Mouse (Mus musculus) heart, embryonic 12.5 days (tissue): ENCODE results near the gene Cirbp. TPM values are rescaled to one million over a fixed set of nuclear protein-coding genes. Genes with fewer than 3 reads are reported as not detected.

Source experiments
- ATAC-seq: fragments of 200-750 bp; cut with Nextera tagmentation; 2 replicates; pipeline ENCODE4 v1.8.0; 2017; ENCODE audit warnings: moderate TSS enrichment, moderate library complexity; ENCODE audit not compliant: insufficient number of reproducible peaks, low FRiP score
- H3K27ac ChIP-seq: fragments of 300-500 bp; sonication (generic); 2 replicates; pipeline ENCODE4 v1.5.1; 2016; ENCODE audit warnings: mild to moderate bottlenecking, moderate library complexity; ENCODE audit not compliant: poor library complexity, severe bottlenecking
- H3K27me3 ChIP-seq: fragments of 300-500 bp; sonication (generic); replicated peaks from 2 replicates; pipeline ENCODE4 v1.6.1; 2016; ENCODE audit warnings: mild to moderate bottlenecking, moderate library complexity
- H3K36me3 ChIP-seq: fragments of 300-500 bp; sonication (generic); 2 replicates; pipeline ENCODE4 v1.6.1; 2016; ENCODE audit warnings: mild to moderate bottlenecking, moderate library complexity
- H3K4me1 ChIP-seq: fragments of 300-500 bp; sonication (generic); replicated peaks from 2 replicates; pipeline ENCODE4 v1.6.1; 2016; ENCODE audit warnings: mild to moderate bottlenecking
- H3K4me2 ChIP-seq: fragments of 300-500 bp; sonication (generic); 2 replicates; pipeline ENCODE4 v1.6.1; 2016; ENCODE audit warnings: mild to moderate bottlenecking, moderate library complexity
- H3K4me3 ChIP-seq: fragments of 300-500 bp; sonication (generic); 2 replicates; pipeline ENCODE4 v1.5.1; 2016; ENCODE audit warnings: mild to moderate bottlenecking
- H3K9ac ChIP-seq: fragments of 300-500 bp; sonication (generic); 2 replicates; pipeline ENCODE4 v1.6.1; 2016; ENCODE audit warnings: mild to moderate bottlenecking, moderate library complexity
- H3K9me3 ChIP-seq: fragments of 300-500 bp; sonication (generic); replicated peaks from 2 replicates; pipeline ENCODE4 v1.6.1; 2016; ENCODE audit warnings: mild to moderate bottlenecking, moderate library complexity
- WGBS: fragments of 180-500 bp; shearing (Covaris S2); methylation state at CpG from one replicate; pipeline ENCODE4 v1.1.7; 2016; 5-methylcytosine and 5-hydroxymethylcytosine counted together
- polyA plus RNA-seq: library from polyadenylated mRNA; unstranded; fragments of >200 nt; fragmentation: Nextera tagmentation; extraction: Ambion mirVana; gene quantifications from 2 replicates; pipeline ENCODE4 v1.2.1, GENCODE M21; 2016

The Cirbp gene
- polyA plus RNA-seq, 1 experiment from 2014 or later: 110 TPM

DNA sequence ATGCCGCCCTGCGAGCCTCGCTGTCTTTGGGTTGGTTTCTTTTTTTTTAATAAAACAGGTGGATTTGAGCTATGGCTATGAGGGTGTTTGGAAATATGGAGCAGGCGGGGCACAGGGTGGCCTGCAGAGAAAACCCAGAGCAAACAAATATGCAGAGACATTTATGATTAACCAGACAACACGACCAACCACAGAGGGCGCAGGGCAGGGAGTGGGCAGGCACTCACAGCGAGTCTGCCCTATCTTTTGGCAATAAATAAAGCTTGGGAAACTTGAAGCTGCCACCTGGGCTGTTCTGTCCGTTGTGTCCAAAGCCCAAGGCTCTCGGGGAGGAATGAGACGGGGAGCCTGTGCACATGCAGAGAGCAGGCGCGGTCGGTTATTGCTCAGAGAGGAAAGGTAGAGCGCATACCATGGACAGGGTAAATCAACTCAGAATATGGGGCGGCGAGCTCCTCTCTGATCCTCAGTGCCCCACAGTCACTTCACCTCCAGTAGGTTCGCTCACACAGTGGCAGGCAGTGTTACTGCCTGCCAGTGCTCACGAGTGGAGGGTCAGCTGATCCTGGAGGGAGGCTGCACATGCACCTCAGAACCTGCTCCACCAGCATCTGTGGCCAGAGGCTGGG is 35.3 kb upstream of the Cirbp start:
- peaks cover 76% of the 10 kb centered on the region for H3K36me3 ChIP-seq
- peaks cover 13% of the 10 kb centered on the region for H3K27me3 ChIP-seq
- H3K4me1 ChIP-seq: peaks cover 25% of the 10 kb centered on the region
- H3K9ac ChIP-seq: 0 out of 2 replicates have a peak overlapping the region, but pooled peaks have one; percentile 6
- H3K9me3 ChIP-seq: no peaks in the 10 kb centered on the region
- no peak for ATAC-seq
- H3K4me3 ChIP-seq: no peak overlapping the region
- 85% methylated on average over 18 of the region's 18 CpGs for WGBS
- no peak overlapping the region for H3K27ac ChIP-seq
- no peak overlapping the region for H3K4me2 ChIP-seq

- Histone ChIP-seq H3K36me3 (peaks cover 67% of the 10 kb centered on the region), H3K27me3 (peaks cover 22% of the 10 kb centered on the region), H3K27ac (no peak overlapping the region), H3K4me2 (peak overlapping the region; percentile 47), H3K4me1 (peaks cover 28% of the 10 kb centered on the region), H3K4me3 (0 out of 2 replicates have a peak overlapping the region, but pooled peaks have one; percentile 6), H3K9me3 (0 out of 2 replicates have a peak, but pooled peaks cover 4% of the 10 kb centered on the region), H3K9ac (0 out of 2 replicates have a peak overlapping the region, but pooled peaks have one; percentile 6)
- WGBS: 23% methylated on average over 55 of the region's 55 CpGs
- no peak; the same call in 1 of the 2 replicates for ATAC-seq
These were observed 34.4 kb upstream of the Cirbp start for GRCm38 (mm10) chr10:80131316-80131951.

DNA sequence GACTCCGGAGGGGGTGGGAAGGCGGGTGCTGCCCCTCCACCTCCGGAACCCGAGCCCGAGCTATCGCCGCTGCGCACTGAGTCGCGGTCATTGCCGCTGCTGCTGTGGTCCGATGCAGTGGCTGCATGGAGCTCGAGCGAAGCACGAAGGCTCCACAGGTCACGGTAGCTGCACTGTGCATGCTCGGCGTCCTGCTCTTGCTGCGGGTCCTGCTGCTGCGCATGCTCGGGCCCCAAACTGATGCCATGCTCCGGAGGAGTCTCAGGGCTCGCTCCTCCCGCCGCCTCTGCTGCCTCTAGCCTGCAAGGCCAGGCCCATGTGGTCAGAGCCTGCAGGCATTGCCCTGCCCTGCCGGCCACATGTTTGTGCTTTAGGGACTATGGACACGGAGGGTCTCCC is 33.8 kb upstream of the Cirbp start:
- 46% methylated on average over 27 of the region's 27 CpGs for WGBS
- H3K4me2 ChIP-seq: peak overlapping the region; percentile 47
- H3K27me3 ChIP-seq: peaks cover 27% of the 10 kb centered on the region
- peaks cover 62% of the 10 kb centered on the region for H3K36me3 ChIP-seq
- no peak for ATAC-seq
- peaks cover 33% of the 10 kb centered on the region for H3K4me1 ChIP-seq
- H3K27ac ChIP-seq: no peak overlapping the region
- 0 out of 2 replicates have a peak, but pooled peaks cover 4% of the 10 kb centered on the region for H3K9me3 ChIP-seq
- H3K9ac ChIP-seq: no peak overlapping the region
- H3K4me3 ChIP-seq: no peak overlapping the region

- Histone ChIP-seq H3K27ac (no peak overlapping the region), H3K4me3 (no peak overlapping the region), H3K36me3 (peaks cover 48% of the 10 kb centered on the region), H3K27me3 (peaks cover 41% of the 10 kb centered on the region), H3K4me2 (no peak overlapping the region), H3K4me1 (peaks cover 47% of the 10 kb centered on the region), H3K9me3 (0 out of 2 replicates have a peak, but pooled peaks cover 4% of the 10 kb centered on the region), H3K9ac (no peak overlapping the region)
- WGBS: 71% methylated on average over 8 of the region's 8 CpGs
- ATAC-seq: no peak
These were observed 32.4 kb upstream of the Cirbp start for GRCm38 (mm10) chr10:80133226-80133849.

DNA sequence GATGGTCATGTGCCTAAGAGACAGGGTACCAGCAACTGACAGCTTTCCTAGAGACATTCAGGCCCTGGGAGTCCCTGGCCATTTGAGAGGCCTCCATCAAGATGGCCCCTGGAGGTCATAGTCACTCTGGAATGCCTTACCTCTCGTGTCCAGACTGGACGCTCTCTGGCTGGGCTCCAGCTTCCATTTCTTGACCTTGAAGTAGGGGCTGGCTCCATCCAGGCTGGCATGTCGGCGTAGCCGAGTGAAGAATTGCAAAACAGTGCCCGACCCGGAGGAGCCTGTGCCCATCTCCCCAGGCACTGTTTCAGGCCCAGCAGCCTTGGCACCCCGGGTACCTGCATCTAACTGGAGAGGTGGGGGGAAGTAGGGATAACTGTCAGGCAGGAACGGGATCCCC is 31.4 kb upstream of the Cirbp start:
- no peak for ATAC-seq

GRCm38 (mm10) chr10:80135161-80135560 is 30.6 kb upstream of the Cirbp start:
- WGBS: 82% methylated on average over 10 of the region's 10 CpGs
- H3K4me3 ChIP-seq: no peak overlapping the region
- peaks cover 30% of the 10 kb centered on the region for H3K36me3 ChIP-seq
- no peak overlapping the region for H3K27ac ChIP-seq
- peaks cover 43% of the 10 kb centered on the region for H3K27me3 ChIP-seq
- no peak overlapping the region for H3K4me2 ChIP-seq
- 0 out of 2 replicates have a peak, but pooled peaks cover 4% of the 10 kb centered on the region for H3K9me3 ChIP-seq
- H3K4me1 ChIP-seq: peaks cover 60% of the 10 kb centered on the region
- no peak overlapping the region for H3K9ac ChIP-seq
- no peak for ATAC-seq

More for the DNA sequence above, 31.4 kb upstream of the Cirbp start:
- Histone ChIP-seq H3K9ac (no peak overlapping the region), H3K27me3 (peaks cover 43% of the 10 kb centered on the region), H3K27ac (no peak overlapping the region), H3K4me1 (peaks cover 57% of the 10 kb centered on the region), H3K4me2 (no peak overlapping the region), H3K9me3 (0 out of 2 replicates have a peak, but pooled peaks cover 4% of the 10 kb centered on the region), H3K36me3 (peaks cover 37% of the 10 kb centered on the region), H3K4me3 (no peak overlapping the region)
- 81% methylated on average over 9 of the region's 9 CpGs for WGBS

GRCm38 (mm10) chr10:80135641-80136040 is 30.1 kb upstream of the Cirbp start:
- Histone ChIP-seq H3K9me3 (0 out of 2 replicates have a peak, but pooled peaks cover 4% of the 10 kb centered on the region), H3K4me2 (no peak overlapping the region), H3K4me1 (peaks cover 61% of the 10 kb centered on the region), H3K27me3 (peaks cover 43% of the 10 kb centered on the region), H3K36me3 (peaks cover 25% of the 10 kb centered on the region), H3K9ac (no peak overlapping the region), H3K27ac (no peak overlapping the region), H3K4me3 (no peak overlapping the region)
- no peak for ATAC-seq
- 94% methylated on average over 1 of the region's 1 CpGs for WGBS

DNA sequence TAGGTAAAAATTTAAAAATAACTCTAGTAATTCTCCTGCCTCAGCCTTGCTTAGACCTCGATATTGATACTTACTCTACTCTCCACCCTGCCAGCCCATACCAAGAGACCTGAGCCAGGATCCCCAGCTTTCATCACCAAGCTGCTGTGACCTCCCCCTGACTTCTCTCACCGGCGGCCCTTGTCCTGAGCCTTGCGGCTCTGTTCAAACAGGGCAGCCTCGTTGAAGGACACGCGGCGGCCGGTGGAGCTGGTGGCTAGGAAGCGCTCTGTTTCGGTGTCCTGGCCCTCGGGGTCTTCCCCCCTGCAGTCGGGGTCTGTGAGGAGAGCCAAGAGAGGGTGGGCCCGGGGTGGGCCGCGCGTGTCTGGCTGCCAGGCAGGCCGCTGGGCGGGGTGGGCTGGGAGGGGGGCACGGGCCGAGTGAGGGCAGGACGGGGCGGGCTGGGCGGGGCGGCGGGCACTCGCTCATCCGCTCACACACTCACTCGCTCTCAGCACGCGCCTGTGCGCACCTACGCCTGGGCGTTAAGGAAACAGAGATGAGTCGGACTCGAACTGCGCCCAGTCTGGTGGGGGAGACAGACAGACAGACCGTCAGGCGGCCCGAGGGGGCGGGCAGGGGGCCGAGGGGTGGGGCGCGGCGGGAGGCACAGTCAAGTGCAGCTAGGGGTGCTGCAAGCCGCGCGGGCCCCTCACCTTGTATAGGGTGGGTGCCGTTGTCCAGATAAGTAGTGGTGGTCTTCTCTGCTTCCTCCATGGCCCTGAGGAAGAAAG is 29.4 kb upstream of the Cirbp start:
- H3K4me3 ChIP-seq: peak overlapping the region; percentile 79
- 12% methylated on average over 43 of the region's 49 CpGs for WGBS
- H3K36me3 ChIP-seq: peaks cover 18% of the 10 kb centered on the region
- H3K4me2 ChIP-seq: peak overlapping the region; percentile 100
- no peak overlapping the region for H3K27ac ChIP-seq
- 0 out of 2 replicates have a peak, but pooled peaks cover 4% of the 10 kb centered on the region for H3K9me3 ChIP-seq
- no peak for ATAC-seq
- peak overlapping the region; percentile 29; the same call in 1 of the 2 replicates for H3K9ac ChIP-seq
- peaks cover 59% of the 10 kb centered on the region for H3K4me1 ChIP-seq
- peaks cover 41% of the 10 kb centered on the region for H3K27me3 ChIP-seq

DNA sequence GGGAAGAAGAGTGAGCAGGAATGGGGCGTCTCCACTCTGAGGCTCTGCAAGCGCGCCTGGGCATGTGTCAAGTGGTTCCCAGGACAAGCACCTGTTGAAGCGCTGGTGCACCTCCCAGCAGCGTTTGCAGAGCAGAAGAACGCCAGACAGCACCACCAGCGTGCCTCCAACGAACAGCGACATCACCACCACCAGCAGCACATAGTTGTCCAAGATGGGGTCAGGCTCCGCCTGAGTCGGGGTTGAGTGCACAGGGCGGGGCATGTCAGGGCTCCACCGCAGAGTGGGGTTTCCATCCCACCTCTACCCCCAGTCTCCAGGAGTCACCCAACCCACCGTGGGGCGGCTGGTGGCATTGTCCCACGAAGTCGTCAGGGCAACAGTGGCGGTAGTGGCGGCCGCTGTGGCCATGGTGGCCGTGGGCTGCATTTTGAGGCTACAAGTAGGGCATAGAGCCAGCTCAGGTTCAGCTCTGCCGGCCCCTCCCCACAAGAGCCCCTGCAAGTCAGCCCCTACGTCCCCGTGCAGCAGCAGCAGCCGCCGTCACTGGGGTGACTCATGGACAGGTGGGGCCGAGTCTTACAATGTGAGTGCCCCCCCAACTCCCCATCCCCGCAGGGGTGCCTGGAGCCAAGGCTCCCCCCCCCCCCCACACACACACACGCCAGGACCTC is 28.7 kb upstream of the Cirbp start:
- Histone ChIP-seq H3K9me3 (0 out of 2 replicates have a peak, but pooled peaks cover 4% of the 10 kb centered on the region), H3K27ac (no peak overlapping the region), H3K9ac (peak overlapping the region; percentile 90), H3K4me1 (peaks cover 52% of the 10 kb centered on the region), H3K27me3 (peaks cover 41% of the 10 kb centered on the region), H3K36me3 (peaks cover 11% of the 10 kb centered on the region), H3K4me3 (peak overlapping the region; percentile 79), H3K4me2 (peak overlapping the region; percentile 100)
- 5% methylated on average over 29 of the region's 29 CpGs for WGBS
- no peak for ATAC-seq
